Mouse (Mus musculus): ENCODE data around the gene Slc25a10.

Gene Slc25a10

DNA sequence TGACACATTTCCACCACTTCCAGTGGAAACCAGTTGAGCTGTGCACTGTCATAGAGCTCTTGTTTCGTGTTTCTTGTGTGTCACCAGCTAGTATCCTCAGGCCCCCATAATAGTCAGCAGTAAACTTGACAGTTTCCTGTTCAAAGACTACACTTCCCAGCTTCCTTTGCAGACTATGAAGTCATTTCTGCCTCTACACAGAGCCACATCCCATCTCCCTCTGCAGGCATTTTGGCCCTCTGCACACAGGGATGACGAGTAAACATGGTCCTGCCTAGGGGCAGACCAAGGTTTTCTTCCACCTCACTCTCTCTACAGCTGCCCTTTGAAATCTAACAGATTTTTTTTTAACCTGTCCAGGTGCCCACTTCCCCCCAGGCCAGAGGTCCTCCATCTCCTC, 55.8 kb downstream of the Slc25a10 start:
- DNase-seq, result no peak

DNA sequence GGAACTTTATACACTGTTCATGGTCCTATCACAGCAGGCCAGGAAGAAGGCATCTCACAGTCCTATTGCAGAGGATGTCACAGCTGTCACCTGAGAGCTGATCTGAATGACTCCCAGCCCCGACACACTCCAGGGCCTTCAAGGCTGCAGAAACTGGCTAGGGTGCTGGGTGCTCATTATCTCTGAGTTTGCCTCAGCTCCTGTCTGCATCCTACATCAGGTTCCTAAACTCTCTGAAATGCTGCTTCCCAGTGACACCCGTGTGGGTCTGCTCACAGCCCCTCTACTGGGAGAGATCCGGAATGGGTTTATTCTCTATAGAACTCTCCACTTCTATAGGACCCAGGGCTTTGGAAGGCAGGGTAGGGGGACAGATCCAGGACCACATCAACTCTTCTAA, 56.6 kb downstream of the Slc25a10 start:
- DNase-seq, result no peak

DNA sequence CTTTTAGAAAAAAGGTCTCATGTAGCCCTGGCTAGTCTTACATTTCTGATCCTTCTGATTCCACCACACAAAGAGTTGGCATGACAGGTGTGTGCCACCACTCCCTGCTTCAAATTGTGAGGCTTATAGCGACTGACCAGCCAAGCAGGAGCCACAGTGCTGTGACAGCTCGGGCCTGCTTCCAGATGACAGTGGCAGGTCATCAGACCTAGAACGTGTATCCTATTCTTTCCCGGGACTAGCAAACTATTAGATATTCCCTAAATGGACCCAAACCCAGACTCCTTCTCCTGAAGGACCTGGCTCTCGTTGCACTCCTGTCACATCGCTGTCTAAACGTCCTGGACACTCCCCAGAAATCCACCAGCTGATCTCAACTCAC, 57.1 kb downstream of the Slc25a10 start:
- DNase-seq, result no peak
